Mouse (Mus musculus) kidney, embryonic 16.5 days (tissue): ENCODE measurements around the gene Asah2. TPM values are rescaled to one million over a fixed set of nuclear protein-coding genes. Genes with fewer than 3 reads are reported as not detected.

ENCODE experiments used
- ATAC-seq: fragments of 200-750 bp; cut with Nextera tagmentation; 2 replicates; pipeline ENCODE4 v1.8.0; 2017; ENCODE audit warnings: moderate TSS enrichment; ENCODE audit not compliant: low FRiP score, low TSS enrichment
- H3K27ac ChIP-seq: fragments of 300-500 bp; sonication (generic); 2 replicates; pipeline ENCODE4 v1.5.1; 2014; ENCODE audit warnings: low read length
- H3K27me3 ChIP-seq: fragments of 300-500 bp; sonication (generic); 2 replicates; pipeline ENCODE4 v1.6.1; 2014; ENCODE audit warnings: low read length, control low read depth, mixed read lengths; ENCODE audit not compliant: insufficient read depth
- H3K36me3 ChIP-seq: fragments of 300-500 bp; sonication (generic); 2 replicates; pipeline ENCODE4 v1.6.1; 2014; ENCODE audit warnings: low read length, control low read depth, mixed read lengths; ENCODE audit not compliant: insufficient read depth
- H3K4me1 ChIP-seq: fragments of 300-500 bp; sonication (generic); 2 replicates; pipeline ENCODE4 v1.6.1; 2014; ENCODE audit warnings: low read length, control low read depth, mixed read lengths; ENCODE audit not compliant: insufficient read depth
- H3K4me2 ChIP-seq: fragments of 300-500 bp; sonication (generic); replicated peaks from 2 replicates; pipeline ENCODE4 v1.6.1; 2014; ENCODE audit warnings: low read depth, low read length
- H3K4me3 ChIP-seq: fragments of 300-500 bp; sonication (generic); 2 replicates; pipeline ENCODE4 v1.5.1; 2014; ENCODE audit warnings: mild to moderate bottlenecking, low read length
- H3K9ac ChIP-seq: fragments of 300-500 bp; sonication (generic); replicated peaks from 2 replicates; pipeline ENCODE4 v1.6.1; 2014; ENCODE audit warnings: low read length
- H3K9me3 ChIP-seq: fragments of 300-500 bp; sonication (generic); 2 replicates; pipeline ENCODE4 v1.6.1; 2016; ENCODE audit warnings: low read length, control low read depth
- WGBS: fragments of 180-500 bp; shearing (Covaris S2); extraction: QIAGEN DNeasy Blood & Tissue Kit; methylation state at CpG from one replicate; pipeline ENCODE4 v1.1.7; 2014; 5-methylcytosine and 5-hydroxymethylcytosine counted together
- polyA plus RNA-seq: library from polyadenylated mRNA; unstranded; fragments of >200 nt; fragmentation: Nextera tagmentation; extraction: Ambion mirVana; gene quantifications from 2 replicates; pipeline ENCODE4 v1.2.1, GENCODE M21; 2015

Asah2 gene
- polyA plus RNA-seq, 1 experiment from 2014 or later = 2.0 TPM

DNA sequence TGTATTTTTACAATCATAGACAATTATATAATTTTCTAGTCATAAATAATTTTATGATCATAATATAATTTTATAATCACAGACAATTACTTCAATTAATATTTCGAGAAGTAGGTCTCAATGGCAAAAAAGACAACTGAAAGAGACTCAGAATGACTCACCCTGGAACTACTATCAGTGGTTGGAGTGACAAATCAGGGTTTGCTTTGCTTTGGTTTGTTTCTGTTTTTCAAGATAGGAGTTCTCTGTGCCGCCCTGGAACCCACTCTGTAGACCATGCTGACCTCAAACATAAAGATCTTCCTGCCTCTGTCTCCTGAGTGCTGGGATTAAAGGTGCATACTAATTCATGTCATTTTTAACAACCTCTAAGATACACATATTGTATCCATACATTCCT, 37.7 kb downstream of the Asah2 start:
- 87% methylated on average over 2 of the region's 2 CpGs for WGBS
- Histone ChIP-seq H3K27ac (no peak overlapping the region), H3K4me3 (no peak overlapping the region), H3K4me1 (no peaks in the 10 kb centered on the region), H3K4me2 (no peak overlapping the region), H3K9me3 (no peaks in the 10 kb centered on the region), H3K9ac (no peak overlapping the region), H3K27me3 (no peaks in the 10 kb centered on the region), H3K36me3 (no peaks in the 10 kb centered on the region)
- ATAC-seq = no peak

DNA sequence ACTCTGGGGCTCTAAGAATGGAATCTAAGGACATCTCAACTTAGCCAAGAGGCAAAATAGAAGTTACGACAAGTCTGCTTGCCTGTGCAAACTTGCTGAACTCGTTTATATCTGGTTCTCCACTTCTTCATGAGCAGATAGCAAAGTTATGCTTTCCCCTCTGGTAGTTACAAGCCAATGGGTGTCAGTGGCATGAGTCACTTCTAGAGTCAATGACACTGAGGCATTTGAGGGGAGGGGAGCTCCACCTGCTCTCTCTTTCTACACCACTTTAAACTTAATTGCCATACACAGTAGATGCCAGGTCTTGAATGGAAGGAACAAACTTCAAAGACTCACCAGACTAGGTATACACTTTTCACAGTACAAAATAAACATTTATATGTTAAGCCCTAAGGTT, 38.4 kb downstream of the Asah2 start:
- no peak for ATAC-seq
- Histone ChIP-seq H3K4me2 (no peak overlapping the region), H3K36me3 (no peaks in the 10 kb centered on the region), H3K9ac (no peak overlapping the region), H3K4me3 (no peak overlapping the region), H3K4me1 (no peaks in the 10 kb centered on the region), H3K27me3 (no peaks in the 10 kb centered on the region), H3K27ac (no peak overlapping the region), H3K9me3 (no peaks in the 10 kb centered on the region)
- 66% methylated on average over 2 of the region's 2 CpGs for WGBS

DNA sequence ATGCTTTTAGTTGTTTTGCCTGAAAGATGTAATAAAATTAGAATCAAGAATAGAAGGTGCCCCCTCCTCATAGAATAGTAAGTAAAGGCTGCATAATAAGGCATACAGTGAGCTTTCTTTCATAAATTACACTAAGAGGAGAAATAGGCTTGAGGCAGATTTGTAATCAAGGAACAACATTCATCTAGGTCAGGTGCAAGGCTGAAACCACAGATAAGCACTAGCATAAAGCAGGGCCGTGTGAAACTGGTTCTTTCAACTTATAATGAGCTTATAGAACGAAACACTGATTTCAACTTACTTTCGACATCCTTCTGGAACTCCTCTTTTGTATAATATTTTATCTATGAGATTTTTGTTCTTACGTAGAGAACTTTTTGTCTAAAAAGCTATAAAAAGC, 40.3 kb downstream of the Asah2 start:
- ATAC-seq = no peak
- no peak overlapping the region for H3K4me2 ChIP-seq

DNA sequence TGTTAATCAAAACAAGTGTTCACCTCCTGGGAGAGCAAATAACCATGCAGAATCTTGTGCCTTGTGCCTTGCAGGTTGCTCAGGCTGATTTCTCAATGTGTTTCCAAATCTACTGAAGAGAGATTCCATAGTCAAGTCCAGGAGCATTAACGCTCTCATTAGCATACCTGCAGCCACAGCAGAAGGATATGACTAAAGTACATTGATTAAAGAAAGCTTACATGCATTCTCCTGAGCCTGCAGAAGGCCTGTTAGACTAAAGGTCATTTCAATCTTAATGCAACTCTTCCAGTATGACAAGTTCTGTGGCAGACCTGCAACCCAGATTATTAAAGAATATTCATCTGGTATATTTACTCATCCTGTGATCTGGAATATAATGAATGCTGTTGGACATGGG, 46.7 kb downstream of the Asah2 start:
- 81% methylated on average over 1 of the region's 1 CpGs for WGBS
- no peak overlapping the region for H3K4me2 ChIP-seq
- H3K27ac ChIP-seq = no peak overlapping the region
- H3K9me3 ChIP-seq = no peaks in the 10 kb centered on the region
- ATAC-seq = no peak
- H3K4me1 ChIP-seq = no peaks in the 10 kb centered on the region
- no peak overlapping the region for H3K9ac ChIP-seq
- no peaks in the 10 kb centered on the region for H3K27me3 ChIP-seq
- H3K36me3 ChIP-seq = no peaks in the 10 kb centered on the region
- no peak overlapping the region for H3K4me3 ChIP-seq

More for the DNA sequence above, 40.3 kb downstream of the Asah2 start:
- no peaks in the 10 kb centered on the region for H3K36me3 ChIP-seq
- H3K4me3 ChIP-seq = no peak overlapping the region
- WGBS = 68% methylated on average over 4 of the region's 4 CpGs
- no peak overlapping the region for H3K27ac ChIP-seq
- no peaks in the 10 kb centered on the region for H3K4me1 ChIP-seq
- no peak overlapping the region for H3K9ac ChIP-seq
- H3K9me3 ChIP-seq = no peaks in the 10 kb centered on the region
- no peaks in the 10 kb centered on the region for H3K27me3 ChIP-seq

DNA sequence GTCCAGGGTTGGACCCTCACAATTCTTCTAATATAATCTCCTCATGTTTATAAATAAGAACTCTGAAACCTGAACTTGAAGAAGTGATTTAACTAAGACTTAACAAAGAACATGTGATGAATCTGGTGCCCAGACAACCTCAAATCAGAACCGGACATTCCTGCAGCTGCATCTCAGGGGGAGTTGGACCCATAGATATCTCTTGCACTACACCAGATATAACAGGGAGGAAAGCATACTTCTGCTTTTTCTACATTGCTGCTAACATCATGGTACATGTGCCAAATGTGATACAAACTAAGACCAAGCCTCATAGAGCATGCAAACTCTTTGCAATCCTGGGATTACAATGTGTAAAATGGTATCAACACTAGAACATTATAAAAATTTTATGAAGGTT, 51.8 kb downstream of the Asah2 start:
- H3K9me3 ChIP-seq = no peaks in the 10 kb centered on the region
- 92% methylated on average over 1 of the region's 1 CpGs for WGBS
- H3K4me3 ChIP-seq = no peak overlapping the region
- H3K36me3 ChIP-seq = no peaks in the 10 kb centered on the region
- no peaks in the 10 kb centered on the region for H3K4me1 ChIP-seq
- ATAC-seq = no peak
- H3K4me2 ChIP-seq = no peak overlapping the region
- H3K9ac ChIP-seq = no peak overlapping the region
- no peaks in the 10 kb centered on the region for H3K27me3 ChIP-seq
- H3K27ac ChIP-seq = no peak overlapping the region

DNA sequence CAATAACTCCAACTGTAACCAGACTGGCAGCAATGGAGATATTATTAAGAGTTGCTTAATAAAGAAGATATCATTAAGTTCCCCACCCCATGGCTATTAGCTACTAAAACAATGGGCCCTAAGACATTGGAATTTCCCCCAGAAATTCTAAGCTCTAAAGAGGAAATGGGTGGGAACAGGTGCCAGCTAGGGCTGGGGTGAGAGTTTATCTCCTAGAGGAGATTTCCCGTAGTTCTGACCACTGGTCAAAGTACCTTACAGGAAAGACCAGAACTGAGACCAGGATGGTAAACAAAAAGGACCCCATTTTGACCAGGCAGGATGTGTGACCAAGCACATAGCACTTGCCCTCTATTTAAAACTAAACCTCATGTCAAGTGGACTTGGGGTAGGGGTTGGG, 52.3 kb downstream of the Asah2 start:
- 0 out of 2 replicates have a peak, but pooled peaks cover 1% of the 10 kb centered on the region for H3K9me3 ChIP-seq
- no peak overlapping the region for H3K9ac ChIP-seq
- H3K4me1 ChIP-seq = no peaks in the 10 kb centered on the region
- H3K36me3 ChIP-seq = no peaks in the 10 kb centered on the region
- no peak overlapping the region for H3K4me2 ChIP-seq
- ATAC-seq = no peak
- H3K4me3 ChIP-seq = no peak overlapping the region
- no peak overlapping the region for H3K27ac ChIP-seq
- WGBS = 46% methylated on average over 1 of the region's 1 CpGs
- no peaks in the 10 kb centered on the region for H3K27me3 ChIP-seq

DNA sequence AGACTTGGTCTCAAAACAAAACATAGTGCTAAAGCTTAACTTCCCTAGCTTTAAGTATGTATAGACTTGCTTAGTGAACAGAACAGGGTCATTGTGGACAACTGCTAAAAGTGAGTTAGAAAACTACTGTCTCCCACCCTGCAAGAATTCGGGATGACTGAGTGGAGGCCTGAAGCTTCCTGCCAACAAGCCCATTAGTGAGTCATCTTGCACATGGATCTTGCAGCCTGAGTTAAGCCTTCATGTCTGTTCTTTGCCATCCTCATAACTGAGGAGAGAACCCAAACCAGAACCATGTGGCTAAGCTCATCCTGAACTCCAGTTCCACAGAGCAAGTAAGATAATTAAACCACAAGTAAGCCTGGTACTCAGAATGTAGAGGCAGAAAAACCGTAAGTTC, 56.8 kb downstream of the Asah2 start:
- H3K27ac ChIP-seq = no peak overlapping the region
- no peak overlapping the region for H3K4me3 ChIP-seq
- no peaks in the 10 kb centered on the region for H3K4me1 ChIP-seq
- H3K4me2 ChIP-seq = no peak overlapping the region
- no peak overlapping the region for H3K9ac ChIP-seq
- 0 out of 2 replicates have a peak, but pooled peaks cover 2% of the 10 kb centered on the region for H3K9me3 ChIP-seq
- WGBS = 87% methylated on average over 2 of the region's 2 CpGs
- no peaks in the 10 kb centered on the region for H3K36me3 ChIP-seq
- no peaks in the 10 kb centered on the region for H3K27me3 ChIP-seq
- no peak for ATAC-seq

DNA sequence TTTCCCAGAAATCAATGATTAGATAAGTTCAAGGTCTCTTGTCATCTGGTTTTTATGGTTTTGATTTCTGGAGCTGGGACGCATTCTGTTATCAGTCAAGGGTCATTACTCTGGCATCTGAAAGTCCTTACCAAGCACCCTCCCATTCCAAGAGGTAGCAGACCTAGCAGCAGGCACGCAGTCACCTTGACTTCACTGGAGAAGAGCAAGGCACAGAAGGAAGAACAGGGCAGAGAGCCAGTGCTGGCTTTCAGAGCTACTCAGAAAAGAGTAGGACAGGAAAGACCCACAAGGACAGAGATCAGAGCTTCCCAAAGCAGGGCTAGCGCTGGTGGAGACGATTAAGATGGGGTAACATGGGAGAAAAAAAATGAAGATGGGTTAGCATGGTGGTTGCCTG, 75.1 kb downstream of the Asah2 start:
- Histone ChIP-seq H3K4me3 (no peak overlapping the region), H3K4me1 (no peaks in the 10 kb centered on the region), H3K9ac (no peak overlapping the region), H3K36me3 (no peaks in the 10 kb centered on the region), H3K27ac (no peak overlapping the region), H3K27me3 (no peaks in the 10 kb centered on the region), H3K9me3 (no peaks in the 10 kb centered on the region), H3K4me2 (no peak overlapping the region)
- ATAC-seq = no peak
- 69% methylated on average over 4 of the region's 4 CpGs for WGBS

DNA sequence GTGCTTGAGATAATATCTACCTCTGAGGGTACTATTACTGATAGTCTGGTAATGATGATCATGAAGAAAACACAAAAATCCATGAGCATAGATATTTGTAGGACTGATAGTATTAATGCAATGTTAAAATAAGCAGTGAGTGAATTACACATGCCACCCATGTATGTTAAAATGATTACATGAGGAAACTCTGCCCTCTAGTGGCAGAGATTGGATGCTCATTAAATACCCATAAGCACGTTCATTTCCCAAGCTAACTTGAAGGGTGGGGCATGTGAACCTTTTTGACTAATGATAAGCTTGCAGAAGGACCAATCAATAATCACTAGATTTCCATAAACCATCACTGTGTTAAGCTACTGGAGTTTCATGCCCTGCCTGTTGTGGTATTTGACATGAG, 77.6 kb downstream of the Asah2 start:
- peak; percentile 57; the same call in 1 of the 2 replicates for ATAC-seq
- no peaks in the 10 kb centered on the region for H3K4me1 ChIP-seq
- no peaks in the 10 kb centered on the region for H3K36me3 ChIP-seq
- H3K4me2 ChIP-seq = no peak overlapping the region
- no peaks in the 10 kb centered on the region for H3K9me3 ChIP-seq
- WGBS = 0% methylated on average over 1 of the region's 1 CpGs
- H3K27me3 ChIP-seq = no peaks in the 10 kb centered on the region
- H3K27ac ChIP-seq = no peak overlapping the region
- no peak overlapping the region for H3K4me3 ChIP-seq
- H3K9ac ChIP-seq = no peak overlapping the region

DNA sequence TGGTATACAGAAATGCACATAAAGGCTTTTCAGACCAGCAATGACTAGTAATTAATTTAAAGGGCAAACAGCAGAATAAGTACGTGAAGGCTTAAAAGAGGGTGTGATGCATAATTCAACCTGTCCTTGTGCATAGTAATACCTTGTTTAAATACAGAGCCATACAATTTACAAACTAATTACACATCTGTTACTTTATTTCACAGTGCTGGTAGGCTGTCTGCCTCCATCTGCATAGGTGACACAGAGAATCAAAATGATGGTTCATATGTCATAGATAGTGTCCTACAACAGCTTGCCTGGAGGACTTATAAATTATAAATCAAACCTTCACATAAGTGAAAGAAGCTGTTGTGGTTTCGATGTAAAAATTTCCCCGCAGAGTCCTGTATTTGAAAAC, 82.6 kb downstream of the Asah2 start:
- ATAC-seq = no peak
- Histone ChIP-seq H3K9ac (no peak overlapping the region), H3K4me3 (no peak overlapping the region), H3K4me2 (no peak overlapping the region), H3K4me1 (no peaks in the 10 kb centered on the region), H3K9me3 (no peaks in the 10 kb centered on the region; the same call in 1 of the 2 replicates), H3K27me3 (no peaks in the 10 kb centered on the region), H3K27ac (no peak overlapping the region), H3K36me3 (peaks cover 5% of the 10 kb centered on the region; the same call in 1 of the 2 replicates)
- WGBS = 88% methylated on average over 3 of the region's 3 CpGs
